Mouse (Mus musculus) spleen, adult 2 months (tissue): ENCODE results near the gene Fyn.

Source experiments
- CTCF ChIP-seq: fragments of 200-500 bp; IDR thresholded peaks from 2 replicates; pipeline ENCODE4 v1.5.1; 2011; ENCODE audit warnings: mild to moderate bottlenecking, inconsistent platforms; ENCODE audit not compliant: insufficient read depth, insufficient read length, insufficient replicate concordance; ENCODE audit errors: extremely low read depth
- POLR2A ChIP-seq: fragments of 200-500 bp; IDR thresholded peaks from 2 replicates; pipeline ENCODE4 v1.6.1; 2011; ENCODE audit warnings: low read depth, low read length, inconsistent platforms

- TF ChIP-seq CTCF = no peak
- TF ChIP-seq POLR2A = no peak
Measured at GRCm38 (mm10) chr10:39386203-39386602, 17.5 kb downstream of the Fyn start.
